Mouse (Mus musculus) inflammation-experienced regulatory T-cells (primary cell): ENCODE results near the gene Gprasp1. TPM values are rescaled to one million over a fixed set of nuclear protein-coding genes. Genes with fewer than 3 reads are reported as not detected.

Experiments used
- polyA plus RNA-seq, 2 experiments: library from polyadenylated mRNA; unstranded; fragments of 100-300 nt; shearing (Covaris generic); gene quantifications; one replicate each; pipeline ENCODE4 v1.2.1; 2017

Gene Gprasp1
- polyA plus RNA-seq, result 10 to 100 TPM; 38.6 to 43.3 TPM

GRCm38 (mm10) chrX:135742304-135743055, at the start of gene Gprasp1, which contains the start of gene Armcx5:
Gene Gprasp1, plus strand, starts transcription at chrX:135742733.
Gene Armcx5, plus strand, starts transcription at chrX:135742733.

GRCm38 (mm10) chrX:135693633-135694032, 48.9 kb upstream of the Gprasp1 start, which contains the start of gene Tcp11x2:
Gene Tcp11x2, minus strand, starts transcription at chrX:135693790.

GRCm38 (mm10) chrX:135725161-135725560, 17.4 kb upstream of the Gprasp1 start, which contains the start of gene Tmsb15a:
Gene Tmsb15a, minus strand, starts transcription at chrX:135725261.

GRCm38 (mm10) chrX:135797212-135797644, 54.7 kb downstream of the Gprasp1 start, which contains the start of gene Bhlhb9:
Gene Bhlhb9, plus strand, starts transcription at chrX:135797594.

GRCm38 (mm10) chrX:135838521-135839360, 96.2 kb downstream of the Gprasp1 start, which contains the start of gene Gprasp2:
Gene Gprasp2, plus strand, starts transcription at chrX:135839034.

Other genes with a start within 250 kb of the Gprasp1 start
- gene AV320801, start 248.1 kb upstream of the Gprasp1 start, polyA plus RNA-seq, result under 1 TPM in 1 of 2 experiments, not detected in 1; 0.13 TPM
- gene Nxf7, start 144.0 kb upstream of the Gprasp1 start, polyA plus RNA-seq, result not detected
- not detected for gene Prame, start 115.0 kb upstream of the Gprasp1 start, polyA plus RNA-seq
- not detected for gene Tcp11x2, start 48.9 kb upstream of the Gprasp1 start, polyA plus RNA-seq
- gene Tmsb15a, start 17.5 kb upstream of the Gprasp1 start, polyA plus RNA-seq, result not detected
- gene Armcx5, start within 50 bp of the Gprasp1 start, polyA plus RNA-seq, result 10 to 100 TPM; 12.7 to 13.9 TPM
- gene Bhlhb9, start 54.9 kb downstream of the Gprasp1 start, polyA plus RNA-seq, result 10 to 100 TPM; 21.3 to 29.4 TPM
- 10 to 100 TPM; 20.0 to 22.3 TPM for gene Gprasp2, start 96.3 kb downstream of the Gprasp1 start, polyA plus RNA-seq